Mouse (Mus musculus): ENCODE data around the gene Mgea5.

Gene Mgea5

DNA sequence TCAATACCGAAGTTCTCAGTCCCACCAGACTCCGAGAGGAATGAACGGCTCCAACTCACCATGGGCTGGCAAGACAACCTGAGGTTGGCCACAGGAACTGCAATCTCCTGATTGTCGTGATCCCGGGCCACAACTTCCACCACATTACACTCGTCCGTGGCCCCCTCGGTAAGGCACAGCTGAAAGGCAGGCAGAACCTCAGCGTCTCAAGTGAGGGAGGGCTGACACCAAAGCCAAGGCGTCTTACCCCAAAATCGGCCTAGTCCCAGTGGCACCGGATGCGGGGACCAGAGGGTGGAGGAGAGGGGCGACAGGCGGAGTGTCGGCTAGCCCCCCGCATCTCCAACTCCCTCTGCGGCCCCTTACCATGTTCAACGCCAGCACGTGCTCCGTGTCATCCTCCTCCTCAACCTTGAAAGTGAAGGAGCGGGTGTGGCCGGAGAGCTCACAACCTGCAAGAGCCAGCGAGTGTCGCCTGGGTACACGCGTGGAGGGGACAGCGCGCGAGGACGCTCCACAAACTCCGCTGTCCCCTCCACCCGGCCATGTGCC lies 34.9 kb downstream of the Mgea5 start:
- no peak for DNase-seq (ENCODE audit: low read depth, low spot score)

- DNase-seq (ENCODE audit: low read depth, low spot score), result no peak
Measured at GRCm38 (mm10) chr19:45748206-45748605, 35.4 kb downstream of the Mgea5 start.

GRCm38 (mm10) chr19:45747028-45747867 lies 36.4 kb downstream of the Mgea5 start:
- peak; percentile 86 for DNase-seq (ENCODE audit: low read depth, low spot score)

GRCm38 (mm10) chr19:45746153-45747020 lies 37.2 kb downstream of the Mgea5 start:
- peak; percentile 83 for DNase-seq (ENCODE audit: low read depth, low spot score)

- DNase-seq (ENCODE audit: low read depth, low spot score), result no peak
Measured at GRCm38 (mm10) chr19:45745344-45746152, 38.1 kb downstream of the Mgea5 start.

DNA sequence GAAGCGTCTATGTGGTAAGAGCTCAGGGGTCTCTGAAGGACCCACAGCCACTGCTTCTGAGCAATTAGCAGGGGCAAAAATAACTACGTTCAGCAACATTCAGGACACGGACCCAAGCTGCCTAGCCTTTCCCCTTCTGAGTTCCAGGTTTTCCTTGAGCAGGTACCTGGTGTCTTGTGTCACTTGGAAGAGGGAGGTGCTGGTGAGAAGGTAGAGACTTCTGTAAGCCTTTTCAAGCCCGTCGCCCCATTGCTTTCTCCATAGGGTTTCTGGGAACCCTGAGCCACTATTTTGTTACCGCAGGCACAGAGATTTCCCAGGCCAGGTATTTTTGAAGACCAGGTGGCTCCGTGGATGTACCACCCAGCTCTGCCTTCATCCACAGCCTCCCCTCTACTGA lies 40.0 kb downstream of the Mgea5 start:
- no peak for DNase-seq (ENCODE audit: low read depth, low spot score)

- no peak for DNase-seq (ENCODE audit: low read depth, low spot score)
Measured at GRCm38 (mm10) chr19:45742984-45743575, 40.6 kb downstream of the Mgea5 start.

DNA sequence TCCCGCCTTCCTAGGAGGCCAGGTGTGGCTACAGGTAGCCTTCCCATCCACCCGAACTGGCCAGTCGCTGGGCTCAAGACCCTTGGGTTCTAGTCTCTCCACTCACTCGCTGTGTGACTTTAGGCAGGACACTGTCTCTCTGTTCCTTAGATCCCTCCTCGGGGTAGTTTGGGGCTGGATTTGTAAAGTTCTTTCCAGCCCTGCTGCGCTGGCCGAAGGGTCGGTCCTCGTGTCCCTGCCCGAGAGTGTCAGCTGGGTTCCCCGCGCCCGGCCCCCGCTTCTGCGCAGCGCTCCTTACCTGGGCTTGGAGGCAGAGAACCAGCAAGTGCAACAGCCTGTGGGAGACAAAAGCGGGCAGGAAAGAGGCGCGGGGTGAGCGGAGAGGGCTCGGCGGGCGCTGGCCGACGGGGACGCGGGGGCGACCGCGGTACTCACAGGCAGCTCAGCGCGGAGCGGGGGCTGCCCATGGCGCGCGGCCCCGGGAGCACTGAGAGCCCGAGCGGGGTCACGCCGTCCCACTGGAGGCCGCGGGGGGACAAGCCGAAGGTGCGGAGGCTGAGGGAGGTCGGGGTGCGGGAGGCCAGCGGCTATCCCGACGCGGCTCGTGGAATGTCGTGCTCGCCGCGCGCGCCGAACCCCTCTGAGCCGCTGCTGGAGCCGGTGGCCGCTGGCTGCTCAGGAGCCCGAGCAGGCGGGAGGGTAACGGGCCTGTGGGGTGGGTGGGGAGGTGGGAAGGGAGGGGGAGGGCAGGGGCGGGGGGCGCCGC lies 41.2 kb downstream of the Mgea5 start, which contains the start of gene Fgf8:
Fgf8 (minus strand) TSS at position 698 of the 766 bp plus-strand sequence.
- no peak for DNase-seq (ENCODE audit: low read depth, low spot score)

DNA sequence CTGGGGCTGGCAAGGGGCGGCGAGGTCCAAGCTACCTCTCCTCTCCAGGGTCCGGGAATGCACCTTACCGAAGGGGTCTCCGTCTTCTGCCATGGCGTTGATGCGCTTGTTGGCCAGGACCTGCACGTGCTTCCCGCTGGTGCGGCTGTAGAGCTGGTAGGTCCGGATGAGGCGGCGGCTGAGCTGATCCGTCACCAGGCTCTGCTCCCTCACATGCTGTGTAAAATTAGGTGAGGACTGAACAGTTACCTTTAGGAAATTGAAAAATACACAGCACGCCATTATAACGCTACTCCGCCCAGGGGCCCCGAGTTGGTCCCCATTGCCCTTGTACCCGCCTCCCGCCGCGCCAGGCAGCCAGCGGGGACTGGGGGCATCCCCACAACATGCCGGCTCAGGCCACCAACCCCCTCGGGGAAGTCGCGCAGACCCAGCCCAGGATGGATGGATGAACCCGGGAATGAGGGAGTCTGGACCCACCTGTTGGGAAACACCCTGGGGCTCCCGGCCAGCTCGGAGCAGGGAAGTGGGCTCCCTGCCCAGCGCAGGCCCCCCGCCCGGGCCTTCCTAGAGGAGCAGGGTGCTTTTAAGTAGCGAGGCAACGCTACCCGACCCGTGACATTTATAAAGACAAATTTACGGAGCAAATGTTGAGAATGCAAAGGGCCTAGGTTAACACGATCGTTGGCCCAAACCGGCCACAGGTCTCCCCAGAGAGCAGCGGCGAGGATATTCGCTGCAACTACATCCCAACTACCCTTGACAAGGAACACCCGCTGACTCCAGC lies 42.0 kb downstream of the Mgea5 start:
- DNase-seq (ENCODE audit: low read depth, low spot score), result no peak

- no peak for DNase-seq (ENCODE audit: low read depth, low spot score)
Measured at GRCm38 (mm10) chr19:45740817-45741216, 42.8 kb downstream of the Mgea5 start.

GRCm38 (mm10) chr19:45740233-45740632 lies 43.4 kb downstream of the Mgea5 start:
- DNase-seq (ENCODE audit: low read depth, low spot score), result no peak

DNA sequence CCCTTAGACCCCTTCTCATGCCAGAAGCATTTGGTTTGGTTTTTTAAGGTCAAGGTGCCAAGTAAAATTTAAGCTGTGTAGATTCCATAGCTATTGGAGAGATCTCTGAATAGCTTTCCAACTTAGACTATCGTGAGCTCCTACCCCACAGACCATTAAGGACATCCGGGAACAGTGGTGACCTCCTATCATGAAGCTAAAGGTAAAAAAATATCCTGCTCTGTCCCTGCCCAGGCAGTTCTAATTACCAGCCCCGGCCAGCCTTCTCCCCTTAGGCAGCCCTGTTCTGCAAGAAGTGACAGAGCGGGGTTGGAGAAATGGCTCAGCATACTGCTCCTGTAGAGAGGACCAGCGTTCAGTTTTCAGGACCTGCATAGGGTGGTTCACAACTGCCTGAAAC lies 45.1 kb downstream of the Mgea5 start:
- DNase-seq (ENCODE audit: low read depth, low spot score), result no peak

DNA sequence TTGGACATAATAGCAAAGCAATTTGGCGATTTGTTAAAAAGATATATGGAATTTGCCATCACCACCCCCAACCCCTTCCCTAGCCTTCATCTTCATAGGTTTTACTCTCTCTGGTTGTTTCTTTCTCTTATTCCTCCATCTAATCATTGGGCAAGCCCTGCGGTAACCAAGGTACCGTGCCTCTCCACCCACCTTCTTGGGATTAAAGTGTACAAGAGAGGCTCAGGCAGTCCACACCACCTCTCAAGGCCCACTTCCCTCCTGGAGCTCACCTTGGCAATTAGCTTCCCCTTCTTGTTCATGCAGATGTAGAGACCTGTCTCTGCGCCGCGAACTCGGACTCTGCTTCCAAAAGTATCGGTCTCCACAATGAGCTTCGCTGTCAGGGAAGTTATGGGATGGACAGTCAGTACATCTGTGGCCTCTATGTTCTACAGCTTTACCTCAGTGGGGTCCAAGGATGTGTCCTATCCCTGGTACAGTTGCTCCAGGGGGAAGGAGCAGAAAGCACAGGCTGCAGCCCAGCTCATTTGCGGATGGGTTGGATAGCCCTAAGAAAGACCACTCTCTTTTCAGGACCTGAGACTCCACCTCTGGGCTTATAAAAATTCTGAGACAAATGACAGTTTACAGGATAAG lies 45.7 kb downstream of the Mgea5 start:
- DNase-seq (ENCODE audit: low read depth, low spot score), result no peak

- DNase-seq (ENCODE audit: low read depth, low spot score), result no peak
Measured at GRCm38 (mm10) chr19:45737208-45737845, 46.3 kb downstream of the Mgea5 start.

DNA sequence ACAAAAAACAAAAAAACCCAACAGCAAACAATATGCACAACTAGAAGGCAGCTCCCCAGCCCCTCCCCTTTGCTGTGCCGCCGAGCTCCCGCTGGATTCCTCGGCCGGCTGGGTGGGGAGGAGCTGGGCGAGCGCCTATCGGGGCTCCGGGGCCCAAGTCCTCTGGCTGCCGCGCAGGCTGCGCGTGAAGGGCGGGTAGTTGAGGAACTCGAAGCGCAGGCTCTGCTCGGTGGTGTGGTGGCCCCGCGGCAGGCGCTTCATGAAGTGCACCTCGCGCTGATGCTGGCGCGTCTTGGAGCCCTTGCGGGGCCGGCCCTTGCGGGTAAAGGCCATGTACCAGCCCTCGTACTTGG lies 46.8 kb downstream of the Mgea5 start:
- no peak for DNase-seq (ENCODE audit: low read depth, low spot score)

- DNase-seq (ENCODE audit: low read depth, low spot score), result no peak
Measured at GRCm38 (mm10) chr19:45736241-45736640, 47.4 kb downstream of the Mgea5 start.

DNA sequence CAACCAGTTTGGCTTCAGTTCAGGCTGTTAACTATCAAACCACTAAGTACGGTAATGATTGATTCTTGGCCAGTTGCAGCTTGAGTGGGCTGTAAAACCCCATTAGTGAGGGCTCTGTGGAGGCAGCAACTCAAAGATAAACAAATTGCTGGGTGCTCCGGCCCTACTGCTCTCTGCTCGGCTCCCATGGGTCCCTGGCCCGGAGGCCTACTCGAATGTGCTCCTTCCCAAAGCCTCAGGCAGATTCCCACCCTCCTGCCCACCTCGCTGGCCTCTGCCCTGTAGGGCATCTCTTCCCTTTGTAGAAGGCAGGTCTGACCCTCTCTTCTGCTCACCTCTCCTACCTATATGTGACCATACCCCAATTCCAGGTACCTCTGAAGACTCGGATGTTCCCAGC lies 48.9 kb downstream of the Mgea5 start:
- no peak for DNase-seq (ENCODE audit: low read depth, low spot score)

GRCm38 (mm10) chr19:45734191-45734590 lies 49.4 kb downstream of the Mgea5 start:
- DNase-seq (ENCODE audit: low read depth, low spot score), result no peak

DNA sequence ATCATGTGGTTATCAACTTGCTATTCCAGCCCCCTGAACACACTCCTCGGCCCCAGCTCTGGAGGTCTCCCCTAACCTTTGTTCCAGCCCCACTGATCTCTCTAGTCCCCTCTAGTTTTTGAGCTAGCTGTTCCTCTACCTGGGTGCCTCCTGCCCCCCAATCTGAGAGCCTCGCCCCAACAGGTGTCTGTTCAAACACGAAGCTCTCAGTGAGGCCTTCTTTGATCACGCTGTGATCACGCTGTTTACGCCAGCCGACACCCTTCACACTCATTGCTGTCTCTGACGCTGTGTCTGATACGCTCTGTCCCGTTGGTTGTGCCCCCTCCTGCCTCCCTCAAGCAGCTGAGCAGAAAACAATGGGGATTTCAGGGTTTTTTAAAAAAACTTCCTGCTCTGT lies 50.1 kb downstream of the Mgea5 start:
- no peak for DNase-seq (ENCODE audit: low read depth, low spot score)

Data from forelimb bud, embryonic 11.5 days (tissue).